Mouse (Mus musculus): ENCODE data around the gene Osbpl9.

Gene Osbpl9

DNA sequence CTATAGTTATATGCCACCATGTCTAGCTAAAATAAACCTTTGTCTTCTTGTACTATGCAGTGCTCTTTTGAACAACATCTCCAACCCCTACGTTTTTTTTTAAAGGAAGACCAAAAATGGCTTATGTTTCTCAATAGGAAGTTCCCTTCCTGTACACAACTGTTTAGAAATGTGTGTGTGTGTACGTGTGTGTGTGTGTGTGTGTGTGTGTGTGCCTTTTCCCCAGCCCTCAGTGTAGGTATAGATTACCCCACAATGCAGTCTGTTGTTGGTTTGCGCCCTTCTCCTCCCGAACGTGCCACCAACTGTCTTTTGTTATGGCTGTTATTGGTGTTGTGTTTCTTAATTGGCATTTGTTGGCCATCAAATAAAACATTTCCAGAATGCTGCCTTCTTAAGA is 5.5 kb upstream of the Osbpl9 start:
- in situ Hi-C loops (cut with MseI, MboI) = no loop called here

DNA sequence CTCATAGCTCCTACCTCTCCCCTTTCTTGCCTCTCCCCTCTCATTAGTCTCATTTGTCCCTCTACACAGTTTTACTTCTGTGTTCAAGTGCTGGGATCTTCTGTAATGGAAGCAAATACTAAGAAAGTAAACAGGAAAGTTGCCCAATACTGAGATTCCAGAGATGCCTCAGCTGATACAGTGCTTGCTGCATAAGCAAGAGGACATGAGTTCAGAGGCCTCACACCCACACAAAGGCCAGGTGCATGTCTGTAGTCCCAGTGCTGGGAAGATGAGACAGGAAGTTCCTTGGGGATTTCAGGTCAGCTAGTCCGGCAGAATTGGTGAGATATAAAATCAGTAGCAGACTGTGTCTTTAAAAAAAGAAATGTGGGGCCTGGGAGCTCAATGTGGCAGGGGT is 2.3 kb upstream of the Osbpl9 start:
- in situ Hi-C loops (cut with MseI, MboI) = no loop called here

GRCm38 (mm10) chr4:109203931-109204330 is 1.9 kb upstream of the Osbpl9 start:
- in situ Hi-C loops (cut with MseI, MboI) = no loop called here

DNA sequence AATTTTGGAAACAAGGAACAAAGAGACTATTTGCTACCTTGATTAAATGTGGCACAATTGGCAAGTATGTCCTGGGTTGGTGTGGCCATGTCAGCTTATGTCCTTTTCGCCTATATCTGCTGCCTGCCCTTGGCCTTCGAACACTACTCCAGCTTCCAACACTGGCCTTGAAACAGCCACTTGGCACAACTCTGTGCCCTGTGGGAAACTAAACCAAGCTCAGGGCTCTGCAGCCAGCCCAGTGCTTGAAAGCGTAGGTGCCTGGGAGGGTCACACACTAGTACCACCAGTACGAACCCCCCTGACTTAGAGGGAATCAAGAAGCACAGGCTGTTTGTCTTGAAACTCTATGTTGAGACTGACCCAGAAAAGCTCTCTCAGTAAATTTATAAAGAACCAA is 3.0 kb downstream of the Osbpl9 start:
- in situ Hi-C loops (cut with MseI, MboI) = no loop called here

GRCm38 (mm10) chr4:109195900-109196629 is 6.0 kb downstream of the Osbpl9 start:
- in situ Hi-C loops (cut with MseI, MboI) = no loop called here

GRCm38 (mm10) chr4:109193886-109194285 is 8.2 kb downstream of the Osbpl9 start:
- in situ Hi-C loops (cut with MseI, MboI) = no loop called here

DNA sequence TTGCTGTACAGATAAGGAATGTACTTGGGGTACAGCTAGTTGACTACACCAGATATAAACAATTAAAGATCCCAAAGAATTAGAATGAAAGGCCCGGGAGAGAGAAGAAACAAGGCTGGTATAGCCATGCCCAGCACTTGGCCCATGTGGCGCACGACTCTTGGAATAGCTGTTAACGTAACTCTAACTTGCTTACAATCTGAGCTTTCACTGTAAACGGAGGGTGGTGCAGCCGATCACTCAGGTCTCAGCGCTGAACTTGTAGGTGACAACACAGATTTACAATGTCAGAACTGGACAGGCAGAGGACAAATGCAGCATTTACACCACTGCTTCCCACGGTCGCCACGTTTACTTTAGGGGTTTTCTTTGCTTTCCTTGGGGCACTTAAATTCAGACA is 10.5 kb downstream of the Osbpl9 start:
- in situ Hi-C loops (cut with MseI, MboI) = no loop called here

DNA sequence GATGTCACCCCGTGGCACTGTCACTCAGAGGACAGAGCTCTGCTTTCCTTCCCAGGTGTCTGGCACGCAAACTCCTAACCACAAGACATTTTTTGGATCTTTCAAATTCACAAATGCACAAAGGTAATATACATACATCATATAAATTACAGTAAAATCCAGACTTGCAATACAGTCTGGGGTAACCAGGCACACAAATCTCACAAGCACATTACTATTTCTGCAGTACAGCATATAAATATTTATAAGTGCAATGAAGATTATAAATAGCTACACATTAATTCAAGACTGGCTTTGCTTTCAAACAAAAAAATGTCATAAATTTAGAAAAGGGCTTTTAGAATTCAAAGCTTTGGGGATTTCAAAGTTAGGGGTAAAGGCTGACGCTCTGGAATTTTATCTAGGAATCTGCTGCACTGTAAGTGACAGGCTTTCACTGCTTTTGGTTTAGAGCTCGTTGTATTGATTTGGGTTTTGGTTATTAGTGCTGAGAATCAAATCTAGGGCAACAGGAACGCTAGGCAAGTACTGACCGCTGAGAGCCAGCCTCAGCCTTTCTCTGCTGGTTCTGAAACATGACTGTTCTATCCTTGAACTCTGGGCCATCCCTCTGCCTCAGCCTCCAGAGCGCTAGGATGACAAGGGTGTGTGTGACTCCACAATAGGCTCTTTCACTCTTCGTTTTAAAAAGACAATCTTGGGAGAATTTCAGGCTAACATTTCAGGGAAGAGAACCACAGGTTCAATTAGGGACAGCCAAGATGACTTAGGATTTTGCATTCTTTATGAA is 16.3 kb downstream of the Osbpl9 start:
- in situ Hi-C loops (cut with MseI, MboI) = no loop called here

- in situ Hi-C loops (cut with MseI, MboI) = no loop called here
These were observed 26.4 kb downstream of the Osbpl9 start for GRCm38 (mm10) chr4:109175677-109176076.

GRCm38 (mm10) chr4:109173775-109174440 is 28.2 kb downstream of the Osbpl9 start:
- in situ Hi-C loops (cut with MseI, MboI) = no loop called here

DNA sequence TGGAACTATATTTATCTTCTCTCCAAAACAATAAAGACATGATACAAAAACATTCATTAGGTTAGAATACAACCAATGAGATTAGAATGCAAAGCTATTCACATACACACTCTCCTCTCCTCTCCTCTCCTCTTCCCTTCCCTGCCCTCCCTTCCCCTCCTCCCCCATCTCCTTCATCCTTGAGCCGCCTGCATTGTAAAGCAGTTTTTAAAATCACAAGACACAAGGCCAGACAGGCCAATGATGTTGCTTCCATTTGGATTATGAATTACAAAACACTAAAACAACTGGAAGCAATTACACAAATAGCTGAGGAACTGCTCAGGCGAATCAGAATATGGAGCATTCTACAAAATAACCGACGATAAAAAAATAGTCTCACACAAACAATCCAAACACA is 28.7 kb downstream of the Osbpl9 start:
- in situ Hi-C loops (cut with MseI, MboI) = no loop called here

DNA sequence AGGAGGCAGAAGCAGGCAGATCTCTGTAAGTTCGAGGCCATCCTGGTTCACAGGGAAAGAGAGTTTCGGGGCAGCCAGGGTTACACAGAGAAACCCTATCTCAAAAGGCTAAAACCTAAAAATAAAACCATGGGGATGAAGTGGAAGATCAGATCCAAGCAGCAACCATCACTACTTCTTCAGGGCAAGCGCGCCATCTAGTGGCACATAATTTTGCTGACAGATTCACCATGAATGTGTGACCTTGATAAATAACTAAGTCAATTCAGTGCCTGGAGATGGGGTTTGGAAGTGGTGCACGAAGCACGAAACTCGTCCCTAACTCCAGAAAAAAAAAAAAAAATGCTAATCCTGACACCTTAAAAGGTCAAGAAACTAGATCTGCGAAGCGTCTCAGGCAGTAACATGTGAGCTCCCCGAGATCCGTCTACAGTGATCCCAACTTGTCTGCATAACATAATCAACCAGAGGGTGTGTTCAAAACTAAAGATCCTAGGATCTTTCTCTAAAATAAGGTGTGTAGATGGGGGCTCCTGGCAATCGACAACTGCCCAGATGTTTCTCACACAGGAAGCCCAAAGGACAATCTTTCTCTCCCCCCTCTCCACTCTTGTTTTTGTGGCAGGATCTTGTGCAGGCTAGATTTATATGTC is 36.4 kb downstream of the Osbpl9 start:
- in situ Hi-C loops (cut with MseI, MboI) = no loop called here

DNA sequence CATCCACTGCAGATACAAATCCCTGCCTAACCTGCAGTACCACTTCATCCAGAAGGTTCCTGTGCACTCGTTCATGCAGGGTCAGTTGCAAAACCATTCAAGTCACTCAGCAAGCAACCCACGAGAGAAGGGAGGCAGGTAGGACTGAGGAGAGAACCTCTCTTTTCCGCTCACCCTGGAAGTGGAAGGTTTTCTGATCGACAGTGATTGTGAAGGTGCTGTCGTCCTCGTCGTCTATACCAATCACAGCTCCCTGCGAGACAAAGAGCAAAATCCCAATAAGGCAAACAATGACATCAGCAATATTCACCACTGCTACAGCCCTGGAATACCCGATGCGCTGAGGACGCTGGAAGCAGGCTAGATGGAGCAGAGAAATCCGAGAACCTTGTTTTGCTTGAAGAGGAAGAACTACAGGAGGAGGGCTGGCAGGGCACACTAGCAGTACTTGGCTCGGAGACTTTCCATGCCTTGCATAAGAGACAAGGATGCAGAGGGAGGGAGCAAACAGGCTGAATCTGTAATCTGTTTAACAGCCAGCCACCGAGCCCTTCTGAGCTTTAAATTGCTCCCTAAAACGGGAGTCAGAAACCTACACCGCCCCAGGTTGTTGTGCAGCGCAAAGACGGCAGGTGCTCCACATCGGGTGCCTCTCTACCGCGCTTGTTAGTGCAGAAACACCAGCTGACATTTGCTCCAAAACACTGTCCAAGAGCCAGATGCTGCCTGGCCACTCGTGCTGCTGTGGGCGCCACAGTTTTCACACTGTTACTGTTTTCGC is 45.4 kb downstream of the Osbpl9 start:
- in situ Hi-C loops (cut with MseI, MboI) = no loop called here

- in situ Hi-C loops (cut with MseI, MboI) = no loop called here
These were observed 46.0 kb downstream of the Osbpl9 start for GRCm38 (mm10) chr4:109156073-109156472.

GRCm38 (mm10) chr4:109150214-109150613 is 51.9 kb downstream of the Osbpl9 start:
- in situ Hi-C loops (cut with MseI, MboI) = no loop called here

DNA sequence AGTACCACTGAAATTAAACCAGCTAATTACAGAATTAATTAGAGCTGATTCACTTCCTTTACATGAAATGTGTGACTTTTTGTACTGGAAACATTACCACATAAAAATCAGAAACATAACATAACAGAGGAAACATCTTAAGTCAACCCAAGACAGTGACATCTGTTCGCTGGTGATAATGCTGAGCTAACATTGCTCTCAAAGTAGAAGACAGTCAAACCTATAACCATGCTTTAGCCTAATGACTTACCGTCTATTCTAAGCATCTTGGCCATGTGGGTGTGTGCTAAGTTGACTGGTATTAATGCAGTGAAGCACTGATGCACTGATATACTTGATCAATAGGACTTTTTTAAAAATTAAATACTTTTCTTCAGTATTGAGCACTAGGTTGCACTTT is 52.7 kb downstream of the Osbpl9 start:
- in situ Hi-C loops (cut with MseI, MboI) = no loop called here

DNA sequence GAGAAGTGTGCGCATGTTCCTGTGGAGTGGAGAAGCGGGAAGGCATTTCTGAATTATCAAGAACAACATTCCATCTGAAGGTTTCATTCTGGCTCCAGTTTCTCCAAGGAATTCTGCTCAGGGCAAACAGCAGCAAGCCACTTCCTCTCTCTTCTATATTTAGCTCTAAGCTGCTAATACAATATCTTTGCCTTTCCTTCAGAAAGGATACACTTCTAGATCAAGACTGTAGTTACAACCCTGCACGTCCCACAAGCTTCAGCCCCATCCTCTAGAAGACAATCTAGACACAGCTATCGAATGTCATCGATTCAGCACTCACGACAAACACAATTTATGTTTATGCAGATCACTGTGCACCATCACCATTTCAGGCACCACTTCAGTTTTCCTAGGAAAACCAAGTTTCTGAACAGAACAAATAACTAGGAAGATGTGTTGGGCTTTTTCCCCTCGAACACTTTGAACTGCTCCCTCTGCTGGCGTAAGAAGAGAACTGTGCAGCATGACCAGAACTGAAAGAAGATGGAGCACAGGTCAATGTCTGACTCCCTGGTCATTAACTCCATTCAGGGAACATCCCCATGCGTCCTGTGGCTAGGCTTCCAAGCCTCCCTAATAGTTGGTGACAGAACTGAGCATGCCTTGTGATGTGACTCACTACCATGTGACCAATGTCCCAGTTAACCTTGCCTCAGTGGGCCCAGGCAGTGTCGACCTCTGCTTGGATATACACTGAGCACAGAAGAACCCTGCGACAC is 54.6 kb downstream of the Osbpl9 start:
- in situ Hi-C loops (cut with MseI, MboI) = no loop called here

- in situ Hi-C loops (cut with MseI, MboI) = no loop called here
These were observed 59.0 kb downstream of the Osbpl9 start for GRCm38 (mm10) chr4:109143091-109143490.

DNA sequence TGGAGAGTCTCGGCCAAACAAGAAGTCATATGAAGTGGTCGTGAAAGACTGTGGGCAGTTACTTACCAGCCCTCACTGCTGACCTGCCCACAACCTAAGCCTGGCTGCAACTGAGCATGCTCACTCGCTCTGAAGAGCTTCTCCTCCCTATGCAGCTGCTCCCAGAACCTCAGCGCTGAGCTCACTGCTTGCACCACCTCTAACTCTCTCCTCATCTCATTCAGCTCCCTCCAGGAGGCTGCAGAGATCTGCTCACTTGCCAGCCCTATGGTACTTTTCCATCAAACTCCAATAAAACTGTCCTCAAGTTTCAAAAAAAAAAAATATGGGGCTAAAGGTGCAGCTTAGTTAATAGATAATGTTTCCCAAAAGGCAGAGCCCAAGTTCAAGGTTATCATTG is 63.5 kb downstream of the Osbpl9 start:
- in situ Hi-C loops (cut with MseI, MboI) = no loop called here

DNA sequence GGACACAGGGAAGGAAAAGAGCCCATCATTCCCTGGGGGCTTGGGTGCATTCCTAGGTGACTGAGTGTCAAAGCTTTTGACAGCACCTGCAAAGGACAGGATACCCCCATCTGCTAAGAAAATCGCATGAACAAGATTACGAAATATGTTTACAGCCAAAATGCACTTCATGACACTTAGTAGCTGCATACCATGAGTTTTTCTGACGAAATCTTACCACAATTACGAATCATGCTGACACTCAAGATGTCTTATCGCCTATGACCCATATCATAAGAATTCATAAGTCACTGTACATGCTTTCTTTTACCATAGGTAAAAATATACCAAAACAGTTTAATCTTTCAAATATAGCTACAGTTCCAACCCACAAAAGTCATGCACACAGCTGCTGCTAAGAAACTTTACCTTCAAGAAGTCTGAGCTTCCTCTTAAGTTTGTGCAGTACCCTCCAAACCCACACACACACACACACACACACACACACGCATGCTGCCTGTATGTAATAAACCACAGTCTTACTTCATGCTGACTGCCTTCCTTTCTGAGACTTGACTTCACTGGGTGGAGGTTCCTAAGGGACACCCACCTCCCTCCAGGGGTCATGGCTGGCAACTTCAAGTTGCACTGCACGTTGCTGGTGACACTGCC is 65.5 kb downstream of the Osbpl9 start:
- in situ Hi-C loops (cut with MseI, MboI) = no loop called here
